Mouse (Mus musculus): ENCODE results near the gene Fbxl16.

- TF ChIP-seq POLR2A (IDR thresholded peaks at IDR 0.05; ENCODE audit: low read depth, low read length) (no peak), CTCF (conservative IDR thresholded peaks at IDR 0.05; ENCODE audit: insufficient read depth, insufficient read length, low read depth, low read length) (no peak)
Observed at GRCm38 (mm10) chr17:25810890-25811289, 2.0 kb downstream of the Fbxl16 start.

All from kidney, adult 2 months (tissue).